Mouse (Mus musculus) WW6 (cell line): Measurements from ENCODE around the gene Gm10190.
"Not testable (repeated sequence)": the region's sequence is repeated elsewhere in the genome, so short reads cannot be mapped to it uniquely, and the experiment has no call there.

ENCODE experiments used
- DNase-seq: peaks from one replicate; pipeline ENCODE4 v3.0.0-alpha.2; 2013; ENCODE audit warnings: low read depth, low spot score

Gm10190 gene

DNA sequence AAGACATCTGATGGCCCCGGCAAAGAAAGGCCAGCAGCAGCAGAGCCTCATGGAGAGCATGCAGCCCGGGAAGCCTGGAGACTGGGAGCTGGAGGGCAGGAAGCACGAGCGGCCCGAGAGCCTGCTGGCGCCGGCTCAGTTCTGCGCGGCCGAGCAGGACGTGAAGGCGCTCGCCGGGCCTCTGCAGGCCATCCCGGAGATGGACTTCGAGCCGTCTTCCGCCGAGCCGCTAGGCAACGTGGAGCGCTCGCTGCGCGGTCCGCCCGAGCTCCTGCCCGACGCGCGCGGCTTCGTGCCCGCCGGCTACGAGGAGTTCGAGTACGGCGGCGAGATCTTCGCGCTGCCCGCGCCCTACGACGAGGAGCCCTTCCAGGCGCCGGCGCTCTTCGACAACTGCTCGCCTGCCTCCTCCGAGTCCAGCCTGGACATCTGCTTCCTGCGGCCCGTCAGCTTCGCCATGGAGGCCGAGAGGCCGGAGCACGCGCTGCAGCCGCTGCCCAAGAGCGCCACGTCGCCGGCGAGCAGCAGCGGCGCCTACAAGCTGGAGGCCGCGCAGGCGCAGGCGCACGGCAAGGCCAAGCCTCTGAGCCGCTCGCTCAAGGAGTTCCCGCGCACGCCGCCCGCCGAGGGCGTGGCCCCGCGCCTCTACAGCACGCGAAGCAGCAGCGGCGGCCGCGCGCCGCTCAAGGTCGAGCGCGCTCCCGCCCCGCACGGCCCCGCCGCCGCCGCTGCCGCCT, at the start of gene Gm10190:
Gm10190 (minus strand) TSS at position 553 of the 737 bp plus-strand sequence.
- peak; percentile 52 for DNase-seq

DNA sequence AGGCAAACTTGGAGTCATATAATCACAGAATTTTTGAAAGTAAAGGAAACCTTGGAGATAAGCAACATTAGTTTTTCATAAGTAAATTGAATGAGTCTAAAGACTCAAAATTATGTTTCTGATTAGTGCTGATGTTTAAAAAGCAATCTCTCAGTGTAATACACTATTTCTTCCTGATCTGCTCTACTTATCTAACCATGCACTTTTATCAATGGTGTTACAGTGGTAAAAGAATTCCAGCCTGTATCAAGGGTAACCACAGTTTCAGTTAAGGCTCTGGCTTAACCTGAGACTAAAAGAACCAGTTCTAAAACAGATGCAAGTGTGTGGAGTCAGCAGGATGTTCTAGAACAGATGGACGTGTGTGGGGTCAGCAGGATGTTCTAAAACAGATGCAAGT, 47.7 kb upstream of the Gm10190 start:
- DNase-seq, result no peak

DNA sequence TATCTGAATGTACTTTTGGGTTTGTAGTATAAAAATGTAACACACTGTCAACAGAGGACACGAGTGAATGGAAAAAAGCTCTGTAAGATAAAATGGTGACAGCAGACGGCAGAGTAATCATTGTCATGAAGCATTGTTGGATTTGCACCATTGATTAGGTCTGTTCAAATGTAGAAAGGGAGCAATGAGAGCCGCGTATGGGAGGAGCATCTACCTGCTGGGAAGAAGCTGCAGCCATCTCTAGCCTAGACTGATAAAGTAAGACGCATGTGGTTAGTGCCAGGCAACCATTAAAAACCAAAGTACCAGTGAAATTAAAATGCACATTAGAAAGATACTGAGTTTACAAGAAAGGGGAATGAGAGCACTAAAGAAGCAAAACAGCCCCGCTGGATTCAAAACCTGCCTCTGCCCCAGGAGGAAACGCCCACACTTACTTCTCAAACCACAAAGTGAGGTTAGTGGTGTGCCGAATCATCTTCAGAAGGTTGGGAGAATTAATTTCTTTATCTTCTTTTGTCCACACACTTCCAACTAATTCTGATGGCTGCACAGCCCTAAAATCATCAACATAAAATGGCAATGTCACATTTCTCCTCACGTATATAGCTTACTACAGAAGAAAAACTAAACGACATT, 45.4 kb upstream of the Gm10190 start:
- DNase-seq, result no peak

DNA sequence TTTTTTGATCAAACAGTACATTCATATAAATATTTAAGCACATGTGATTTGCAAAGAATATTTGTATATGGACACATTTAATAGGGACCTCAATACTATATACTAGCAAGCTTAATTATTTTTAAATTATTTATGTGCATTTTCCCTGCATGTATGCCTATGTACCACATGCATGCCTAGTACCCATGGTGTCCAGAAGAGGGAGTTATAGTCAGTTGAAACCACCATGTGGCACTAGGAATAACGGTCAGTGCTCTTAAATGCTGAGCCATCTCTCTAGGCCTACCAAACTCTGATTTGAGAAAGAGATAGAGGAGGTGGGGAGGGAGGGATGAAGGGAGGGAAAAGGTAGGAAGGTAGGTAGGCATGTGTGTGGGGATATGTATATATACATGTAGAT, 37.8 kb upstream of the Gm10190 start:
- DNase-seq, result no peak

DNA sequence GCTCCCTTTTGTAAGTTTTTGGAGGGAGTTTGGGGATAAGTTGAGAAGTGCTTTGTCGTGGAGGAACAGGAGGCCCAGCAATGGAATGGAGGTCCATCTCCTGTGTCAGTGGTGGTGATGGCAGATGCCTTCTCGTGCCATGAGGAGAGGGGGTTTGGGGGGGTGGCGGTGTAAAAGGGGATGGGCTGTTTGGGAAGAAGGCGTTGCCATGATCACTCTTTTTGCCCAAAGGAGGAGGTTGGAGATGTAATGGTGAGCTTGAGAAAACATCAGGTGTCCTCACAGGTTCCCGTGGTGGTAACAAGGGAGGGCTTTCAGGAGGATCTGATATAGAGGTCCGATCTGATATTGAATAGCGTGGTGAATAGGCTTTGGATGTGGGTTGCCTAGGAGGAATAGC, 24.9 kb upstream of the Gm10190 start:
- no peak for DNase-seq

DNA sequence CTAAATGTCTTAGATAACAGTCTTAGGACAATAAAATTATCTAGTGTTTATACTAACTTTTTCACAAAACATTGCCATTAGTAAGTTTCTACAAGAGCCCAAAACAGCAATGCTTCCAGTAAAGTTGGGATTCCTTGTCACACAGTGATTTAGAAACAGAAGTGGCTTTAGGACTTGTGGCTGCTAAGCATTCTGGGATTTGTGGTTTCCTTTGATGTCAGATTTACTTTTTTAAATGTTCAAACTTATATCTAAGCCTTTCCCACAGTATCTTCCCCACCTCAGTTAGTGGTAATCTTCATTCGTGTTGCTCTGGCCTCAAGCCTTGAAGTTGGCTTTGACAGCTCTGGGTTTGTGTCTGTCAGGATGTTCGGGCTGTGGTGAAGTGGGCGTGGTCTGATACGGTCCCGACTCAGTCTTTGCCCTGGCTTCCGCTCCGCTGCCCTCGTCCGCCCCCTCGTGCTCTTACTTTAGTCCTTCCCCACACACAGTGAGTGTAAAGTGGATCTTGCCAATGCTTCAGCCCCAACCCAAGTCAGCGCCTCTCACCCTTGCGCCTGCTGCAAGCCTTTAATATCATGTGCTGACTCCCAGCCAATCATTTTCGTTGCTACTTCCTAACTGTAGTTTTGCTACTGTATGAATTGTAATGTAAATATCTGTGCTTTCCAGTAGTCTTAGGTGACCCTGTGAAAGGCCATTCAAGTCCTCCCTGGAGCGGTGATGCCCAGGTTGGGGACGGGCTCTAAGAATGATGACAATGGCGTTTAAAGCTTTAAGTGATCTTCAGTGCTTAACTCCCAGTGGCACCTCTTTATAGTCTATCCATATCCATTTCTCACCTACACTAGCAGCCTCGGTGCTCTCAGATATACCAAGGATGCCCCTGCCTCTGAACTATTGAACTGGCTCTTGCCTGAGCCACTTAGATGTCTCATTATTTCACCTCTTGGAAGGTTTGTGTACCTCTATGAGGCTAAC, 18.4 kb upstream of the Gm10190 start:
- no peak for DNase-seq

DNA sequence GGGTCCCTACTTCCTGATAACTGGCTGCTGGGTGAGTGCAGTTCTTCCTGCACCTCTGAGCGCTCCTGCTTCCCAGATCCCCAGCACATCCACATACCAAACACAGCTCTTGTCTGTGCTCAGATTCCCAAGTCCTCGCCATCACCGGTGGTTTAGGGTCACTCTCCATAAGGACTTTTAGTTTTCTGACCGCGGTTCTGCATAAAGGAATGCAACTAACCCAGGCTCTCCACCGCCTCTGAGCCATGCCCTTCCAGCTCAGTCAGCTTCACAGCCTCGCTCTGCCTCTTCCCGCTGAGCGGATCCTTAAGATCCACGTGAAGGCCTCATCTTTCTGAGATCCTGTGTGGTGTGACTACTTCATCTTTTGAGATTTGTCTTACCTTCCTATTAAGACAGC, 16.7 kb upstream of the Gm10190 start:
- no peak for DNase-seq

DNA sequence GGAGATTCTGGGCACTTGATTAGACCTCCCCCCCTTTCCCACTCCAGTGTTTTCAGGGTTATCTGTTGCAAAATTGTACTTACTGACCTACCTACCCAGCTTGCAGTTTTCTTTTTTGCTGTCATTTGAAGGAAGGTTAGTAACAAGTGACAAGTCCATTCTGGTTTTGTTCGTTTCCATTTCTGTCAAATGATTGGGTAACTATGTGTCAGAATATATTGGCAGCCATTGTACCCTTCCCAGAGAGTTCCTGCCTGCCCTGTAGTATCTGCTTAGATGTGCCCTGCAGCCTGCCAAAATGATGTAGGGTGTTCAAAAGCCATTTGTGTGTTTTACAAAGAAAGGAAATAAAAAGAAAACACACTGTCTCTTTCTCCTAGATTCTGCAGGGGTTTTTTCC, 12.3 kb upstream of the Gm10190 start:
- no peak for DNase-seq

DNA sequence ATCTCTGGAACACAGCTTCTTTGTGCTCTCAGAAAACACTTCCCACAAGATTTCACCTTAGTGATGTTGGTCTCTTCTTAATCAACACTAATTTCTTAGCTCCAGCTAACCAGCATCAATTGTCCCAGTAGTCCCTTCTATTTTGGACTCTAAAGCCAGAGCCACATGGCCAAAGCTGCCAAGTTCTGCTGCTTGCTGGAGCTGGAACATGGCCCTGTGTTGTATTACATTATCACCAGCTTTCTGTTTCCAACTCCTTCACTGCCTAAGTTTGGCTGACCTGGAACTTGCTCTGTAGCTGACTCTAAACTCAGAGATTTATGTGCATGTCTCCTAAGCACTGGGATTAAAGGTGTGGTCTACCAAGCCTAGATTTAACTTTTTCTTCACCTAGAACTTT, 5.0 kb upstream of the Gm10190 start:
- DNase-seq, result not testable (repeated sequence)

DNA sequence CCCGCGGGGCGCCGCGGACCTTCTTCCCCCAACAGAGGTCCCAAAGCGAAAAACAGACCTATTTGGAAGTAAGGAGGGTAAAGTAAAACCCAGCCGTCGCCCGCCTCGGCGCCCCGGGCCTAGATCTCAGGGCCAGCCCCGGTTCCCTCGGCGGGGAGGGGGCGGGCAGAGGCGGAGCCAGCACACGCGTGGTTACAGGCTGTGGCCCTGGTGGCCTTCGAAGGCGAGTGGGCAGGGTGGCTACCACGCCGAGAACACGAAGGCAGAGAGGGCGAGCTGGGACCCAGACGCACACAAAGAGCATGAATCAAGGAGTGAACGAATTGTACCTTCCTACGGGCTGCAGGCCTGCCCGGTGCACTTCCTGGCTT, 370 bp upstream of the Gm10190 start:
- no peak for DNase-seq

DNA sequence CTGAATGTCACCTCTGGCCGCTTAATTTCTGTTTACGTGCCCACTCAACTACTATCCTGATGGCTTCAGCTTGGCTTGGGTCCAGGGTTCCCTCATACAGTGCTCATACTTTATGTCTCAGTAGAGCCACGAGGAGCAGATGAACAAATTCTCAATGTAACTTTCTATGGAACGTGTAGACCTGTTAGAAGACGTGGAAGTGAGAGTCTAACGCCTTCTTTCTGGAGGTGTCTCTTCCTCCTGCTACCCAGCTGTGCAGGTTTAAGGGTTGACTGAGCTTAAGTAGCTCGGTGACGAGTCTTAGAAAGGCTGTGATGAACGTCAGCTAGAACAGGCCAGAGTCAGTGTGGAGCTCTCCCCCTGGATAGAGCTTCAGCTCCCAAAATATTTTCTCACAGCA, 4.7 kb downstream of the Gm10190 start:
- no peak for DNase-seq

DNA sequence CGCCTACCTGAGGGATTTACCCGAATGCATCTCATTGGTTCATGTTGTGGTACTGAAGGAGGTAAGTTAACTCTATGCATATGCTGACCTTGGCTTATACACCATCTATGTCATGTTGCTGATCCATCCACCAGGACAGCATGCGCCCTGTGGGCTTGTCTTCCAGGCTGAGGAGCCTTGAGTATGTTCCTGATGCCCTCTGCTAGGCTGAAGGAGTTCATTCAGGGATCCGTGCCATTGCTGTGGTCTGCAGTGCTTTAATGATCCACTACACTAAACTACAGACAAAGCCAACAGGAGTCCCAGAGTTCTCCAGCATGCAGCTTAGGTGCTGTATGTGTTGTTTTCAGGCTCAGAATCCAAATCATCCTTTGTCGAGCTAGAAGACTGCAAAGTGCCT, 6.1 kb downstream of the Gm10190 start:
- no peak for DNase-seq

DNA sequence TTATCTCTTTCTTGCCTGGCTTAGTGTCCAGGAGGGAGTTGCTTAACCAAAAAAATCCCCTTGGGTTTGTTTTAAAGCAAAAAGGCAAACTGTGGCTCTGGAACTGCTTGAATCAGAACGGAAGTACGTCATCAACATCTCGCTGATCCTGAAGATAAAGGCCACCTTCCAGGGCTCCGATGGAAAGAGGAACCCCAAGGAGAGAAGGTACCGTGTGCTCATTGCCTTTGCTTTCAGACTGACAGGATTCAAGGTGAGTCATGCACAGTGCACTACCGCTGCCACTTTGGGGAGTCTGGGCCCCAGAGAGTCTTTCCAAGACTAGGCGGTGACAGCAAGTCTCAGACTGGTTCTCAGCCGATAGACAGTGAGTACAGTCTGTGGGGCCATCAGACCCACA, 13.1 kb downstream of the Gm10190 start:
- no peak for DNase-seq

DNA sequence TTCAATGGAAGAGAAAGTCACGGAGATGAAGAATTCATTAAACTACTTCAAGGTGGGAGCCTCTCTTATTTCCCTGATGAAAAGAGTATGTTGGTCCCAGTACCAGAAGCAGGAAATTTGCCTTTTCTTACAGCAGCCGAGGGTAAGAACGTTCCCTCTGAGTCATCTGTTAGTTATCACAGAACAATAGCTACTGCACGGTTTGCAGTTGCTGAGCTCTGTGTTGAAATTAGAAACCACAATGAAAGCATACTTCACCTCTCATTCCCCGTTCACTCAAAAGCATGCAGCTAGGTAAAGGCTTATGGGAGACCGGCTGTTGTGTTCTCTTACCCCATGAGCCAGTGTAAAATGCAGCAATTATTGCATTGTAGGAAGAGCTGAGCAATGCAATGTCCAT, 26.1 kb downstream of the Gm10190 start:
- DNase-seq, result no peak

DNA sequence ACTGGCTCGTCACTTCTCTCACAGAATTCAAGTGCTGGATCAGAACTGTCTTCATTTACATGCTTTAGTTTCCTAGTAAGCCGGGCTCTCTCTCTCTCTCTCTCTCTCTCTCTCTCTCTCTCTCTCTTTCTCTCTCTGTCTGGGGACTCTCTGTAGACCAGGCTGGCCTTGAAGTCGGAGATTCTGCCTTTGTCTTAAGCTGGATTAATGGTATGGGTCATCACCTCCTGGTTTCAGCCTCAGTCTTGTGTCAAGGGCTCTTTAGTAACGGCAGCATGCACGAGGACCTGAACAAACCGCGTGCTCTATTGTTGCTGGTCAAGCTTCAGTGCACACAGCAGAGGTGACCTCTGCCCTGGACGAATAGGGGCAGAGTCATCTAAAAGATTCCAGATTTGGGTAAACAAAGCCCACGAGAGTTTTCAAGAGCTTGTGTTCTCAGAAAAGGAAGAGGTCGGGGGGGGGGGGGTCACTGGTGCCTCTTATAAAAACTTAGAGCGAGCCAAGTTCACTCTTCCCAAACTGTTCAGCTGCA, 26.7 kb downstream of the Gm10190 start:
- DNase-seq, result no peak

DNA sequence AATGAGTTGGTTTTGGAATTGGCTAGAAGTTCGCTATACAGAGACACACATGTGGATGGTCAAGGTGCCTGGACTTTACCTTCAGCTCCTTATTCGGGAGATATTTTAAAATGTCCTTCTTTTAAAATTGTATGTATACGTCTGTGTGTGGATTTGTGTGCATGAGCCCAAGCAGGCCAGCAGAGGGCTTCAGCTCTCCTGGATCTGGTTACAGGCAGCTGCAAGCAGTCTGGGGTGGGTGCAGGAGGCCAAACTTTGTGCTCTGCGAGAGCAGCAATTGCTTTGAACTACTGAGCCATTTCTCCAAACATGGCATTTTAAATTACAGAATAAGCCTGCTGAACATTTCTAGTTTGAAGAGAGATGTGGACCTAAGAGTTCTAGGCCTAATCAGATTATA, 28.1 kb downstream of the Gm10190 start:
- peak; percentile 16 for DNase-seq

DNA sequence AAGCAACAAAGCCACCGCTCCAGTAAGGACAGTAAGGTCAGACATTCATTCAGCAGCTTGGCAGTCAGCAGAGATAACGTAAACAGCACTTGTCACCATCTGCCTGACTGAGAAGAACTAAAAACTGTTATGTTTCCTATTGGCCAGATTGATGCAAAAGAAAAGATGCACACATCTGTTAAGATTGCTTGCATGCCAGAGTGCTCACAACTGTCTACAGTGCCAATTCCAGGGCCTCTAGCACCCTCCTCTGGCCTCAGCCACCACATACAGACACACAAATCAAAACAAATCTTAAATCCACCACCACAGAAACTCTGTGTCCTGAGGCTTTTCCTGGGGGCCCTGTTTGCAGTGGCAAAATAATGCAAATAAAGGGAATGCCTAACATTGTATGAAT, 41.0 kb downstream of the Gm10190 start:
- DNase-seq, result no peak

DNA sequence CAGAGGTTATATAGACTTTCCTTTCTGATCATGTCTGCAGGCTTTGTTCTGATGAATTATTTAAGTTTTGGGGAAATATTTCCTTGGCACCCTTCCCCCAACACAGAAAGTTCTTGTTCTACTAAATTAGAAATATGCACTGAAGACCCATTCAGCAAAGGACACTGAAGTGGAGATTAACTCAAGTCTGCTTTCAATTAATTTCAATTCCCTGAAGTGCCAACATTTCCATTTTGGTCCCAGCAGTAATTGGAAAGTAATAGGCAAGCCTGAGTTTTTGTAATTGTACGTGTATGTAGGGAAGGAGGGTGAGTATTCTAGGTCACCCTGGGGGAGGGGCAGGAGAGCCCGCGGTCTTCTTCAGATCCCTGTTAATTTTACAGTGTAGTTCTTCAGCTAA, 46.9 kb downstream of the Gm10190 start:
- DNase-seq, result no peak

DNA sequence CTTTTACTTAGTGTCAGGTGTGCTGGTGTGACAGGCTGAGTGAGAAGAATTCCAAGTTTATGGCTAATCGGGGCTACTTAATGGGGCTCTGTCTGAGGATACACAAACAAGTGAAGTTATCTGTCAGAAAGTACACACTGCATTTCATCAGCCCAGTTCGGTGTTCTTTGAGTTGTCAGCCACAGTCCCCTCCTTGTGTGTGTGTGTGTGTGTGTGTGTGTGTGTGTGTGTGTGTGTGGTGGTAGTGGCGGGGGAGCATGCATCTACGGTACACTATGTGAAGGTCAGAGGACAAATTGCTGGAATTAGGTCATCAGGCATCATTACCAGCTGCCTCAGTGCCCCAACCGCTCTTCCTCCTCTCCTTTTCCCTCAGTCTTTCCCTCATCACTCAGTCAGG, 47.9 kb downstream of the Gm10190 start:
- DNase-seq, result no peak

DNA sequence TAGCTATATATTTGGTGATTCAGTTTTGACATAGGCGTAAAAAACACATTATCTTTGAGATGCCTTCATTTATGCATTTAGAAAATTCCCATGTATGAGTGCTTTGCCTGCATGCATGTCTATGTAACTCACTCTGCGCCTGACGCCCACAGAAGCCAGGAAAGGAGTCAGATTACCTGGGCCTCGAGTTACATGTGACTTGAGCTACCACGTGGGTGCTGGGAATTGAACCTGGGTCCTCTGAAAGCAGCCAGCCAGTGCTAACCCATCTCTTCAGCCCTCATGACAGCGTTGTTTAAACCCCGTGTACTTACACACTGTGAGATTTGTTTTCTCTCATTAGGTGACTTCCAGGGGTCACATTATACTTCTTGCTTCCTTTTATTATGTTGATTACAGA, 48.8 kb downstream of the Gm10190 start:
- DNase-seq, result no peak

DNA sequence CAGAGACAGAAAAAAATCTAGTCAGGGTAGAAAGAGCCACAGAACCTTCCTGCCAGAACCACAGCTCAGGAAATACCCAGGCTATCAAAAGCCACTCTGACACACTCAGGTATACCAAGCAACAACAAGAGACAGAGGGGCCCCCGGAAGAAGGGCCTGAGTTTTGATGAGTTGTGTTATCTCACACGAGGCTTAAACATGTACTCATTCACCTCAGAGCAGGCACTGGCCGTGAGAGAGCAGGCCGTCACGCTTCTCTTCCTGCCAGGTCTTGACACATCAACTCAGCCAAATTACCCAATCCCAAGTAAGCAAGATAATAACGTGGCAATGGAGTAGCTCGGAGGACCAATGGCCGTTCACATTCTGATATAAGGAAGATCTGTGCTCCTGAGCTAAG, 49.7 kb downstream of the Gm10190 start:
- no peak for DNase-seq
